Mouse (Mus musculus): ENCODE data around the gene Tmed1.

GRCm38 (mm10) chr9:21484065-21484464, 26.0 kb downstream of the Tmed1 start:
- no peak for TF ChIP-seq CTCF (IDR thresholded peaks at IDR 0.05)
- TF ChIP-seq POLR2A (IDR thresholded peaks at IDR 0.05; ENCODE audit: insufficient read depth, low read depth, low read length): no peak

All from heart, adult 2 months (tissue).